Mouse (Mus musculus) heart, adult 9 months (tissue): ENCODE measurements around the gene Capg.

ENCODE experiments used
- DNase-seq, 2 experiments: peaks; one replicate each; pipeline ENCODE4 v3.0.0; 2022; ENCODE audit warnings: low spot score in 2 of 2

The Capg gene

GRCm38 (mm10) chr6:72532580-72532979 is 11.6 kb upstream of the Capg start:
- DNase-seq: no peak

DNA sequence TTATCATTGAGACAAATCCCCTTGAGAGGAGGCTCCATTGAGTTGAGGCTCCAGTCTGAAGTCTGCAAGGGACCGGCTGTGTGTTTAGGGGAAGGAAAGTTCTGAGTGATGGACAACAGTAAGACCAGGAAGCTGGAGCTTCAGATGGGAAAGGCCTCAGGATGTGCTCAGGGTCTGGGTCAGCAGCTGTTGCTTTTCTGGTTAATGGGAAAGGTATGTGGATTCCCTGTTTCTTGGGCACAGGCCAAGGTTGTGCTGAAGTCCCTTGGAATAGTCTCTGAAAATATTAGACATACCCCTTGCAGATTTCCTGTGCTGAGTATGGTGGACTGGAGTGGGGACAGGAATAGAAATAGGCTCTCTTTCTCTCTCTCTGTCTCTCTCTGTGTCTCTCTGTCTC is 10.6 kb upstream of the Capg start:
- DNase-seq: peak in 1 of 2 experiments; percentile 31

DNA sequence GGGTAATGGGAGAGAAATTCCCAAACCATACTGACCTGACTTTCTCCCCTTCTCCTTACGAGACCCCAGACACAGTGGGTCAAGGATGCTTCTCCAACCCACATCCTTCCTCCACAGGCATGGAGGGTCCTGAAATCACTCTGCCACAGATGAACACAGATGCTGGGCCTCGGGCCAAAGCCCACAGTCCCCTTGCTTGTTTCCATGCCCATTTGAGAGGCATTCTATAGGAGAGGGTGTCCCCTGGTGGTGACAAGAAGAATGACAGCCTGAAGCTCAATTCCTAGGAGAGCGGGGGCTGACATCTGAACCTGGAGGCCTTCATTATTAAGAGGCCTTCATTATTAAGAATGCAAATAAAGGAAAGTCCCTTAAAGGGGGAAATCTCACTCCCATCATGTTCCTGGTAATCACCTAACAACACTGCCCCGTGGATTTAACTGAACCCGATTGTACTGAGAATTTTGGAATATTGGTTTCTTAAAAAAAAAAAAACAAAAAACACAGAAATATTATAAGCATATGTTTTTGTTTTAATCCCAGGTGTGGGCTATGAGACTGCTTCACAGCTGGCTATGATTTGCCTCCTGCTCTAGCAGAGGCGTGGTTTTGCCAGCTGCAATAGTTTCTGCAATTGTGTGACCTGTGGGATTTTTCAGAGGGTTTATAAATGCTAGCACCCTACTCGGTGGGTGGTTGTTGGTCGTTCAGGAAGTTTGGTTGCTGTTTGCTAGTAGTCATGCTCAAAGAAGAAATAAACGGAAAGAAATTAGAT is 10.0 kb upstream of the Capg start:
- DNase-seq: peak in 1 of 2 experiments; percentile 76

DNA sequence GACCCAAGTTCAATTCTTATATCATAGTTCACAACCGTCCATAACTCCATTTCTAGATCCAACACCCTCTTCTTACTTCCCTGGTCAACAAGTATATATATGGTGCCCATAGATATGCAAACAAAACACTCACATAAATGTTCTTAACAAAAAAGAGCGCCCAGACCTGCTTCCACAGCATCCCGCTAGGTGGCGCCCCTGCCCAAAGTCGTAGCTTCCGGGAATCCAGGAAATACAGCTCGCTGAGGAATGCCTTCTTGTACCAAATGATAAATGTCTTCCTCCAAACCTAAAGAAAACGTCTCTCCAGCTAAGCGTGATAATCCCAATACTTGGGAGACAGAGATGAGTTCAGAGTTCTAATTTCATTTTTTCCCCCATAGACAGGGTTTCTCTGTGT is 9.0 kb upstream of the Capg start:
- DNase-seq: peak in 1 of 2 experiments; percentile 80

GRCm38 (mm10) chr6:72537998-72538500 is 6.1 kb upstream of the Capg start:
- DNase-seq: no peak

- DNase-seq: peak; percentile 91 to 92
Observed at GRCm38 (mm10) chr6:72538562-72539031, 5.6 kb upstream of the Capg start.

- DNase-seq: no peak
Observed at GRCm38 (mm10) chr6:72543265-72543850, 833 bp upstream of the Capg start.

- no peak for DNase-seq
Observed at GRCm38 (mm10) chr6:72545377-72545776, 1.2 kb downstream of the Capg start.

- no peak for DNase-seq
Observed at GRCm38 (mm10) chr6:72547121-72547520, 2.9 kb downstream of the Capg start.

DNA sequence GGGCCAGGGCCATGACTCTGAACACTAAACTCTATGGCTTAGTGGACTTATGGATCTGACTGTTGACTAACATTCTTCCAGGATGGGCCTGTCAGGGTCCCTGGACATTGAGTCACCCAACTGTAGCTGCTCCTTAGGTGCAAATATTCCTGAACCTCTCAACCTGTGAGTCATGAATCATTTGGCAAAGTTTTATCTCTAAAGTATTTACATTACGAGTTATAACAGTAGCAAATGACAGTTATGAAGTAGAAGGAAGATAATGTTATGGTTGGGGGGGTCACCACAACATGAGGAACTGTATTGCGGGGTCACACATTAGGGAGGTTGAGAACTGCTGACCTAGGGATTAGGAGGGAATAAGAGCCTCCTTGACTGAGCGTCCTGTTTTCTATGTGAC is 3.7 kb downstream of the Capg start:
- no peak for DNase-seq

DNA sequence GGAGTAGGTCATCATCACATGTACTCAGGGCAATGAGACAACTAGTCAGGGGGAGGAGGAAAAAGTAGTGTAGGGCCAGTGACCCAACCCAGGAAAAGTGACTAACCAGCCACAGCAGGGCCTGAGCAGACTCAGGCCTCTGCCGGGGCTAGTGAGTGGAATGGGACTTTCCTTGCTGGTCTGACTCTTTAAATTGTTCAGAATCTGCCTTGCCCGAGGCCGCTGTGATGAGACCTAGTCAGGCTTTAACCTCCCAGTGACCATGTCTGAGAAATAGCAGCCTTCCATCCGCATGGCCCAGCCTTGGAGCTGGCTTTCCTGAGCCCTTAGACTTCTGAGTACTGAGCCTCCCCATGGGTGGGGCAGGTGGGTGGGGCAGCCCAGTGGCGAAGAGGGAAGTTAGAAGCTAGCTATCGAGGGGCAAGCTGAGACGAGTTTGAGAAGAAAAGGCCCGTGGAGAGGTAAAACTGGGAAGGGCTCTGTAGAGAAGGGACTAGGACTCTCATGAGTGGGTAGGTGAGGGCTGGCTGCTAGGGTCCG is 4.9 kb downstream of the Capg start:
- peak; percentile 68 to 71 for DNase-seq

DNA sequence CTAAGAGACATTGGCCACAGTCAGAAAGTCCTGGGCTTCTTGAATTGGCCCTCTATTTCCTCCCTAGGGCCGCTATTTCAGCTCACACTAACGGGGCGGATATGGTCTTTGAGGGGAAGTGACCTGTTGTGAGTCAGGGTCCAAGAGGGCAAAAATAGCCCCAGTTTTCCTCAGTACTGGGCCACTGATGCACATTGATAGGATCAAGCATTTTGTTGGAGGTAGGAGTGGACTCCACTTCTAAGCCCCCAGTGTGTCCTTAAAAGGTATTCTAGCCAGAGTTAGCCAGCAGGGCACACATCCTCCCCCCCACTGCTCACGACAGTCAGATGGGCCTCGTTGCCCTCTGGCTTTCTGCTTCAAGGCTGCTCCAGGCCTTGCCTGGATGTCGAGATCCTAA is 5.8 kb downstream of the Capg start:
- DNase-seq: no peak

- DNase-seq: no peak
Observed at GRCm38 (mm10) chr6:72550503-72551100, 6.4 kb downstream of the Capg start.

GRCm38 (mm10) chr6:72552171-72553078 is 8.2 kb downstream of the Capg start:
- peak; percentile 81 to 86 for DNase-seq

GRCm38 (mm10) chr6:72553079-72553412 is 8.9 kb downstream of the Capg start:
- no peak for DNase-seq

- no peak for DNase-seq
Observed at GRCm38 (mm10) chr6:72560801-72561200, 16.6 kb downstream of the Capg start.

GRCm38 (mm10) chr6:72562486-72562885 is 18.3 kb downstream of the Capg start:
- no peak for DNase-seq

DNA sequence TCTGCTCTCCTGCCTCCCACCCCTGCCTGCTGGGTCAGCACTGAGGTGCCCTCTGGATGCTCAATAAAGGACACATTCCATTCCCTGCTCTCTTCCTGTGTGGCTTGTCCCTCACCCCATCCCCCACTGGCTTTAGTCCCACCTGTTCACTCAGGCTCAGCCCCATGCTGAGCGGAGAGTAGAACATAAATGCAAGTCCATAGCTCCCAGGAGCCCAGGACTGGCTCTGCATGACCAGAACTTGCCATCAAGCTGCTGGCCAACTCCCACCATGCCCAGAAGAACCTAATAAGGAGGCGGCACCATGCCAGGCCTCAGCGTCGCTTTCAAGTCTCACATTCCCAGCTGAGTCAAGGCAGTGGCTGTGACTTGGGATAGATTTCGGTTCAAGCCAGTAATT is 18.7 kb downstream of the Capg start:
- no peak for DNase-seq

DNA sequence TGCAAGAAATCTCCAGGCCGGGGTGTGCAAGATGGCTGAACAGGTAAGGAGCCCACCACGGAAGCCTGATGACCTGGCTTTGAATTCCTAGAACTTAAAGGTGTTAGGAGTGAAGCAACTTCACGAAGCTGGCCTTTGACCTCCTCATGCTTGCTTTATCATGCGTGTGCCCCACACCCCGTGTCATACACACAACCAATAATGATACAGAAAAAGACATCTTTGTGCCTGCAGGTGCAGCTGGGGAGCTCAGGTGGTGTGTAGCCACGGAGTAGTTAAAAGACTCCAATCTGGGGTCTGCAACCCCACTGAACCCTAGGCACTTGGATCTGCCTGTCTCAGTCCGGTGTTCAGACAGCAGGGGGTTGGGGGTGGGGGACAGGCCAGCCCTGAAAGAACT is 21.3 kb downstream of the Capg start:
- no peak for DNase-seq

DNA sequence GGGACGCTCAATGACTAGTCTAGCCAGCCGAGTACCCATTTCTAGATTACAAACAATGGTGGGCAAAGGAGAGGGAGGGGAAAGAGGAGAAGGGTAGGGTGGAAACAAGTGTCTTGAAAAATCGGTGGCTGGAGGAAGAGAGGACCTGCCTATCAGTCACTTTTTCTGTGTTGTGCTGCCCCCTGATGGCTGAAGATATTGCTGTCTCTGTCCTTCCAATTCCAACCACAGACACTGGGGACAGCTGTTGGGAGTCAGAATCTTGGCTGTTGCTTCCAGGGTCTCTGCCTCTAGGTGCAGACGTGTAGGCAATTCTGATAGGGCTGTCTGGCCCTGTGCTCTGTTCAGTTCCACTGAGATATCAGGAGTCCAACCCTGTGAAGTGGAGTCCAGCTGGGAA is 21.9 kb downstream of the Capg start:
- peak; percentile 74 to 88 for DNase-seq

- no peak for DNase-seq
Observed at GRCm38 (mm10) chr6:72567508-72567907, 23.3 kb downstream of the Capg start.

- no peak for DNase-seq
Observed at GRCm38 (mm10) chr6:72568736-72569135, 24.5 kb downstream of the Capg start.
